Mouse (Mus musculus) large intestine, adult 2 months (tissue): ENCODE measurements around the gene D430041D05Rik. TPM values are rescaled to one million over a fixed set of nuclear protein-coding genes. Genes with fewer than 3 reads are reported as not detected.

Source experiments
- DNase-seq: peaks from one replicate; pipeline ENCODE4 v3.0.0-alpha.2; 2012; ENCODE audit warnings: low read depth, low spot score
- WGBS: fragments of 180-500 bp; shearing (Covaris S2); methylation state at CpG from one replicate; pipeline ENCODE4 v1.1.7; 2018; 5-methylcytosine and 5-hydroxymethylcytosine counted together
- polyA plus RNA-seq: library from polyadenylated mRNA; depleted of rRNA; stranded (reverse); fragments of >200 nt; gene quantifications from 2 replicates; pipeline ENCODE4 v1.2.3, GENCODE M21; 2012; rRNA removed

Gene D430041D05Rik
- polyA plus RNA-seq: not detected in 2 replicates

- 36% methylated on average over 4 of the region's 4 CpGs for WGBS
- no peak for DNase-seq
Observed at GRCm38 (mm10) chr2:104410963-104411545, at the start of gene D430041D05Rik. Gene D430041D05Rik (minus strand): TSS chr2:104411013.

- 5% methylated on average over 3 of the region's 3 CpGs for WGBS
- DNase-seq: no peak
Observed at GRCm38 (mm10) chr2:104460021-104460420, 49.2 kb upstream of the D430041D05Rik start.

GRCm38 (mm10) chr2:104458569-104459332, 47.9 kb upstream of the D430041D05Rik start:
- DNase-seq: no peak
- WGBS: 87% methylated on average over 8 of the region's 8 CpGs

GRCm38 (mm10) chr2:104457106-104457505, 46.3 kb upstream of the D430041D05Rik start:
- WGBS: 70% methylated on average over 3 of the region's 3 CpGs
- no peak for DNase-seq

DNA sequence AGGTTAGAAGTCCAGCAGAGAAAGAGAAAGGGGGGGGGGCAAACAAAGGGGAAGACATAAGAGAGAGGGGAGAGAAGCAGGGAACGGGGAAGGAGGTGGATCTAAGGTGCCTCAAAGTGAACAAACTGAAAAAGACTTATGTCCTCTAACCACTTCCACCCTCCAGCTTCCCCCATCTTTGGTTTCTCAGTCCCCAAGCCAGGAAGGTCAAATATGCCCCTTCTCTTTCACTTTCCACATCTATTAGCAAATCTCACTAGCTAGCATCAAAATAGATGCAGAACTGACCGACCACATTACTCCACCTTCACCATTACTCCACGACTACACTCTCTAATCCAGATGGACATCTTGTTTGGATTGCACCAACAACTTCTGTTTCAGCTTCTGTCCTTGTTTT, 39.9 kb upstream of the D430041D05Rik start:
- WGBS: 54% methylated on average over 3 of the region's 3 CpGs
- DNase-seq: no peak

- WGBS: 81% methylated on average over 1 of the region's 1 CpGs
- DNase-seq: no peak
Observed at GRCm38 (mm10) chr2:104449191-104449590, 38.4 kb upstream of the D430041D05Rik start.

- DNase-seq: no peak
- WGBS: 77% methylated on average over 4 of the region's 4 CpGs
Observed at GRCm38 (mm10) chr2:104448201-104448600, 37.4 kb upstream of the D430041D05Rik start.

DNA sequence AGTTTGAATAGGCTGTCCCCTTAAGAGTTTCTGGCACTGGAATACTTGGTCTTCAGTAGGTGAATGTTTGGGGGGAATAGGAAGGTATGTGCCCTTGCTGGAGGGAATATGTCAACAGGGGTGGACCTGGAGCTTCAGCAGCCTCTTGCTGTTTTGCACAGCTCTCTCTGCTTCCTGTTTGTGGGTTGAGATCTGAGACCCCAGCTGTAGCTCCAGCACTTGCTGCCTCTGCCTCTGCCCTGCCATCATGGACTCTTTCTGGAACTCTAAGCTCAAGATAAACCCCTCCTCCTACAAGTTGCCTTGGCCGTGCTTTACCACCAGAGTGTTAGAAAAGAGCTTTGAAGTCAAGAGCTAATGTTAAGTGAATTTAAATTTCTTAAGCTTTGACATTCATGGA, 35.2 kb upstream of the D430041D05Rik start:
- 67% methylated on average over 1 of the region's 1 CpGs for WGBS
- no peak for DNase-seq

GRCm38 (mm10) chr2:104444776-104445175, 34.0 kb upstream of the D430041D05Rik start:
- WGBS: 6% methylated on average over 2 of the region's 2 CpGs
- DNase-seq: peak; percentile 44

GRCm38 (mm10) chr2:104442341-104442740, 31.5 kb upstream of the D430041D05Rik start:
- 71% methylated on average over 4 of the region's 4 CpGs for WGBS
- no peak for DNase-seq

DNA sequence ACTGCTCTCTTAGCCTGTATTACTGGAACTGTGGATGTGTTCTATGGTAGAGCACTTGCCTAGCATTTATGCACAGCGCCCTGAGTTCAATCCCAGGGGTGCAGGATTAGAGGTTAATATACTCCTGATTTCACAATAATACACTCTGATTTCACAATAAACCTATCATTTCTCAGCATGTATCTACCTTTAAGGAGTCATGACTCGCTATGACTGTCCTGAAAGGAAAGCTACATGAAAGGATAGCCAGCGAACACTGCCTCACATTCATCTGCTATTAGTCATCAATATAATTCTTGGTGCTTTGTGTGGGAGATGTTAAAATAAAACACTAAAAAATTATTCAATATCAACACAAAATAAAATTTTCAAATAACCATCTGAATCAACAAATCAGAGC, 25.4 kb upstream of the D430041D05Rik start:
- WGBS: 86% methylated on average over 3 of the region's 3 CpGs

DNA sequence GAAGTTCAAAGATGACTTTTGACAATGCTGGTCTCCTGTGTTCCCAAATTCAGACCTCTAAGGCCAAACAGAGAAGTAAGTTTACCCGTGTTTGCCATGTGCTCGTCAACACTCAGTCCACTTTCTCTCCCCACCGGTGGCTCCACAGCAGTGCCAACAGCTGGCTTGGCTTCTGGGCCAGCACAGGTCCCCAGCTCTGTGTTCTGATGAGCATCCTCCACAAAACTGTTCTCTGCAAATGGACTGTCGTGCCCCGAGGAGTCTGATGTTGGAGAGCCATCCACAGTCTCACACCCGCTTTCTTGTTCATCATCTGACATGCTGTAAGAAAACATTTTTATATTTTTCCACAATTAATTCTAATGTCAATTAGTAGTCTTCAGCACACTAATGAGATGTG, 20.3 kb upstream of the D430041D05Rik start:
- WGBS: 85% methylated on average over 6 of the region's 6 CpGs
- no peak for DNase-seq

More for the DNA sequence above, 25.4 kb upstream of the D430041D05Rik start:
- no peak for DNase-seq

DNA sequence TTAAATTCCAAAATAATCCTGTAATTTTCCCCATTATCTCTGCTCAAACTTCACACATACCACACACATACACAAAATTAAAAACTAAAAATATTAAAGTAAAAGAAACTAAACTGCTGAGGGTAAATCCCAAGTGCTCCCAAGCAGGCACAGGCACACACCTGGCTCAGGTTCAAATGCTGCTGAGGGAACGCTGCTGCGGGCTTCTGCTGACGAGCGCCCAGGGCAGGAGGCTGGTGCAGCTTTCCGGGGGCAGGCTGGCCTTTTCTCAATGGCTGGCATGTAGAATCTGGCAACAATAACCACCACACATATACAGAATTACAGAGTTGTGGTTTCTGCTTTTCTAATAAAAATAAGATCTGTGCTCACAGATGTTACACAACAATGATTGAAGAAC, 19.8 kb upstream of the D430041D05Rik start:
- DNase-seq: no peak
- WGBS: 83% methylated on average over 5 of the region's 5 CpGs

- 69% methylated on average over 3 of the region's 3 CpGs for WGBS
- no peak for DNase-seq
Observed at GRCm38 (mm10) chr2:104426112-104426511, 15.3 kb upstream of the D430041D05Rik start.

DNA sequence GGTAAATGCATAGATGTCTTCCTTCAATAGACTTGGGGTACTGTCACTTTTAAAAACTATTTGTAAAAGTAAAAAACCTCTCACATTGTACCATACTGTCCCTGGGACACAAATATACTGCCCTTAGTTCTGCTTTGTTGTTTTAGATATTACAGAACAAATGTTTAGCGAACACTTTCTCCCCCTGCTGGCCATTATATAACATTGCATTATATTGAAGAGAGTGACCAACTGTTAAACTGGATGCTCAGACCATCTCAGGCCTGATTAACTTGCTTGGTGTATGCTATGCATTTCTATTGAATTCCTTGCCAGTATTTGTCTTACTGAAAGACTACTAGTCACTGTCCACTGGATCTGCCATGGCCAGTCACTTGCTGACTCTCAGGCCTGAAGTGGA, 11.4 kb upstream of the D430041D05Rik start:
- DNase-seq: peak; percentile 6
- 5% methylated on average over 1 of the region's 1 CpGs for WGBS

- no peak for DNase-seq
- WGBS: 79% methylated on average over 4 of the region's 4 CpGs
Observed at GRCm38 (mm10) chr2:104420805-104421204, 10.0 kb upstream of the D430041D05Rik start.

DNA sequence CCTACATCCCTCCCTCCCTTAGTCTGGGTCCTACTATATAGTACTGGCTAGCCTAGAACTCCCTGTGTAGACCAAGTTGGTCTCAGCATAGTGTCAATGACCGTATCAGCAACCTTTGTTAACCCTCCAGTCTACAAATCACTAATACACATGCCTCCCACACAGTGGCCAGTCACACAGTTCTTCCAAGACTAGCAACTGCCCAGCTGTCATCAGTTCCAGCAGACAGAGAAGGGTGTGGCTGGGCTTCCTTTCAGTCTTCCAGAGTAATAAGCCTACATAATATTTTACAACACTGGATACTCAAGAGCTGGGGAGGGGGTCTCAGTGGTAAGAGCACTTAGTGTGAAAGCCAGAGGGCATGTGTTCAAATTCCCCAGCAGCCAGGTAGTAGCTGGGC, 9.2 kb upstream of the D430041D05Rik start:
- 74% methylated on average over 1 of the region's 1 CpGs for WGBS
- no peak for DNase-seq

DNA sequence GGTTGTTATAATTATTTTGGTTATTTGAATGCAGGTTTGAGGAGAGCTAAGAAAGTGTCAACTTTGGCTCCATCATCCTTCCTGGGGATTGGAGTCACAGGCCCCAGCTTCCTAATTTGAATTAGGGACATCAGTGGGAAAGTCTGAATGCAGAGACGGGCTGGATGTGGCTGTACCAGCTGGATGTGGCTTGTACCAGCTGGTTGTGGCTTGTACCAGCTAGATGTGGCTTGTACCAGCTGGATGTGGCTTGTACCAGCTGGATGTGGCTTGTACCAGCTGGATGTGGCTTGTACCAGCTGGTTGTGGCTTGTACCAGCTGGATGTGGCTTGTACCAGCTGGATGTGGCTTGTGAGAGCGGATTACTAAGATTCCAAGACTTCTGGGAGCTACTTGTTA, 8.6 kb upstream of the D430041D05Rik start:
- no peak for DNase-seq
- WGBS: 71% methylated on average over 2 of the region's 2 CpGs

DNA sequence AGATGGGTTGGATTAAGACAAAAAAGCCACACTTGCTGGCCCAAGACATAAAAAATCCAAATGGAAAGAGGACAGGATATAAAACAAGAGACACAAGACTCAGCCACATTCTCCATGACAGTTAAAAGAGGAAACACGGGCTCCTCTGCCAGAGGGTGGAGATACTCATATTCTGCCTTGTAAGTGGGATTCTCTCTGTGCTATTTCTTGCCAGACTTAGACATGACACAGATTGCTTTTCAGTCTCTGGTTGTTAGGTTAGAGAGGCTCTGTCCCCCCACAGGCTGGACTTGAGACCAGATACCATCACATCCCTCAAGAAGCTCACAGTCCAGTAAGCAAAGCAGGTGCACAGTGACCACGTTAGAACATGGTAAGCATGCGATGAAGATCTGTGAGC, 2.2 kb upstream of the D430041D05Rik start:
- 73% methylated on average over 3 of the region's 3 CpGs for WGBS

DNA sequence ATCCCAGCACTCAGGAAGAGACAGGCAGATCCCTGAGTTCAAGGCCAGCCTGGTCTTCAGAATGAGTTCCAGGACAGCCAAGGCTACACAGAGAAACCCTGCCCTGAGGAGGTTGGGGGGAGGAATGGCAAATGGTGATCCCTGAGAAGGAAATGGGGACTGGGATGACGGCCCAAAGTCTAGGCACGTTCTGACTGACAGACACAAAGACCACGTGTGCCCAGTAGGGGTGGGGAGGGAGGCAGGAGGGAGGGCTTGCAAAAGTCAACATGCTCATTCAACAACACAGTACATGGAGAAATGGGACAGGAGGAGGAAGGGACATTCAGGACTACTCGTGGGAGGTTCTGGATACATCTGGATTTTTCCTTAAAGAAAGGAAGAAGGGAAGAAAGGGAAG, 1.7 kb upstream of the D430041D05Rik start:
- DNase-seq: no peak
- WGBS: 15% methylated on average over 4 of the region's 4 CpGs

More for the DNA sequence above, 2.2 kb upstream of the D430041D05Rik start:
- no peak for DNase-seq

- WGBS: 88% methylated on average over 7 of the region's 7 CpGs
- DNase-seq: no peak
Observed at GRCm38 (mm10) chr2:104411806-104412205, 993 bp upstream of the D430041D05Rik start.
